Mouse (Mus musculus) stomach, embryonic 16.5 days (tissue): Measurements from ENCODE around the gene Hhat. TPM values are rescaled to one million over a fixed set of nuclear protein-coding genes. Genes with fewer than 3 reads are reported as not detected.

Source experiments
- ATAC-seq: fragments of 200-750 bp; cut with Nextera tagmentation; 2 replicates; pipeline ENCODE4 v1.8.0; 2017; ENCODE audit warnings: moderate number of reproducible peaks, moderate TSS enrichment; ENCODE audit not compliant: insufficient read depth, low FRiP score
- H3K27ac ChIP-seq: fragments of 300-500 bp; sonication (generic); 2 replicates; pipeline ENCODE4 v1.5.1; 2014; ENCODE audit warnings: low read length
- H3K27me3 ChIP-seq: fragments of 300-500 bp; sonication (generic); 2 replicates; pipeline ENCODE4 v1.6.1; 2014; ENCODE audit warnings: low read length, control low read depth, mixed read lengths; ENCODE audit not compliant: control insufficient read depth, insufficient read depth
- H3K36me3 ChIP-seq: fragments of 300-500 bp; sonication (generic); 2 replicates; pipeline ENCODE4 v1.6.1; 2014; ENCODE audit warnings: low read length; ENCODE audit not compliant: control insufficient read depth, insufficient read depth
- H3K4me1 ChIP-seq: fragments of 300-500 bp; sonication (generic); 2 replicates; pipeline ENCODE4 v1.6.1; 2014; ENCODE audit warnings: low read length, control low read depth, mixed read lengths; ENCODE audit not compliant: control insufficient read depth, insufficient read depth
- H3K4me2 ChIP-seq: fragments of 300-500 bp; sonication (generic); 2 replicates; pipeline ENCODE4 v1.6.1; 2014; ENCODE audit warnings: low read depth, low read length, mixed read lengths
- H3K4me3 ChIP-seq: fragments of 300-500 bp; sonication (generic); replicated peaks from 2 replicates; pipeline ENCODE4 v1.5.1; 2014; ENCODE audit warnings: mild to moderate bottlenecking, low read length
- H3K9ac ChIP-seq: fragments of 300-500 bp; sonication (generic); 2 replicates; pipeline ENCODE4 v1.6.1; 2014; ENCODE audit warnings: low read length
- H3K9me3 ChIP-seq: fragments of 300-500 bp; sonication (generic); replicated peaks from 2 replicates; pipeline ENCODE4 v1.6.1; 2016; ENCODE audit warnings: low read length, control low read depth; ENCODE audit not compliant: control insufficient read depth
- WGBS: fragments of 180-500 bp; shearing (Covaris S2); extraction: QIAGEN DNeasy Blood & Tissue Kit; methylation state at CpG from one replicate; pipeline ENCODE4 v1.1.7; 2014; 5-methylcytosine and 5-hydroxymethylcytosine counted together
- polyA plus RNA-seq: library from polyadenylated mRNA; unstranded; fragments of >200 nt; fragmentation: Nextera tagmentation; extraction: Ambion mirVana; gene quantifications from 2 replicates; pipeline ENCODE4 v1.2.1, GENCODE M21; 2015

The Hhat gene
- polyA plus RNA-seq, 1 experiment from 2014 or later = 8.9 TPM

GRCm38 (mm10) chr1:192457526-192458206, 313.4 kb downstream of the Hhat start:
- Histone ChIP-seq H3K4me3 (no peak overlapping the region), H3K27me3 (no peaks in the 10 kb centered on the region), H3K27ac (no peak overlapping the region), H3K36me3 (no peaks in the 10 kb centered on the region), H3K4me2 (no peak overlapping the region), H3K9me3 (no peaks in the 10 kb centered on the region), H3K9ac (no peak overlapping the region), H3K4me1 (no peaks in the 10 kb centered on the region)
- WGBS = 74% methylated on average over 6 of the region's 6 CpGs
- ATAC-seq = no peak

- Histone ChIP-seq H3K9me3 (no peaks in the 10 kb centered on the region), H3K36me3 (no peaks in the 10 kb centered on the region), H3K9ac (no peak overlapping the region), H3K27ac (no peak overlapping the region), H3K27me3 (no peaks in the 10 kb centered on the region), H3K4me3 (no peak overlapping the region), H3K4me2 (no peak overlapping the region), H3K4me1 (no peaks in the 10 kb centered on the region)
- WGBS = 37% methylated on average over 3 of the region's 3 CpGs
- no peak for ATAC-seq
These were observed 314.0 kb downstream of the Hhat start for GRCm38 (mm10) chr1:192457037-192457436.

GRCm38 (mm10) chr1:192454981-192455380, 316.0 kb downstream of the Hhat start:
- Histone ChIP-seq H3K9ac (no peak overlapping the region), H3K4me1 (no peaks in the 10 kb centered on the region), H3K36me3 (no peaks in the 10 kb centered on the region), H3K9me3 (no peaks in the 10 kb centered on the region), H3K27me3 (no peaks in the 10 kb centered on the region), H3K4me3 (no peak overlapping the region), H3K27ac (no peak overlapping the region), H3K4me2 (no peak overlapping the region)
- WGBS = 62% methylated on average over 4 of the region's 4 CpGs
- no peak for ATAC-seq

GRCm38 (mm10) chr1:192454501-192454900, 316.5 kb downstream of the Hhat start:
- no peak overlapping the region for H3K4me3 ChIP-seq
- no peak overlapping the region for H3K4me2 ChIP-seq
- no peaks in the 10 kb centered on the region for H3K27me3 ChIP-seq
- no peaks in the 10 kb centered on the region for H3K36me3 ChIP-seq
- H3K27ac ChIP-seq = no peak overlapping the region
- no peaks in the 10 kb centered on the region for H3K9me3 ChIP-seq
- no peak for ATAC-seq
- 61% methylated on average over 1 of the region's 1 CpGs for WGBS
- H3K9ac ChIP-seq = no peak overlapping the region
- peaks cover 3% of the 10 kb centered on the region; the same call in 1 of the 2 replicates for H3K4me1 ChIP-seq

GRCm38 (mm10) chr1:192451722-192452121, 319.3 kb downstream of the Hhat start:
- ATAC-seq = no peak
- H3K9me3 ChIP-seq = no peaks in the 10 kb centered on the region
- 56% methylated on average over 4 of the region's 4 CpGs for WGBS

GRCm38 (mm10) chr1:192450425-192450824, 320.6 kb downstream of the Hhat start:
- Histone ChIP-seq H3K4me1 (peaks cover 4% of the 10 kb centered on the region; the same call in 1 of the 2 replicates), H3K36me3 (no peaks in the 10 kb centered on the region), H3K9me3 (no peaks in the 10 kb centered on the region), H3K4me2 (no peak overlapping the region), H3K27me3 (no peaks in the 10 kb centered on the region), H3K27ac (no peak overlapping the region), H3K4me3 (no peak overlapping the region), H3K9ac (no peak overlapping the region)
- no peak for ATAC-seq

More at GRCm38 (mm10) chr1:192451722-192452121, 319.3 kb downstream of the Hhat start:
- no peaks in the 10 kb centered on the region for H3K36me3 ChIP-seq
- no peak overlapping the region for H3K9ac ChIP-seq
- no peak overlapping the region for H3K4me2 ChIP-seq
- H3K27ac ChIP-seq = no peak overlapping the region
- H3K4me1 ChIP-seq = peaks cover 4% of the 10 kb centered on the region; the same call in 1 of the 2 replicates
- H3K27me3 ChIP-seq = no peaks in the 10 kb centered on the region
- no peak overlapping the region for H3K4me3 ChIP-seq

GRCm38 (mm10) chr1:192449572-192450351, 321.3 kb downstream of the Hhat start:
- H3K27me3 ChIP-seq = no peaks in the 10 kb centered on the region
- peaks cover 9% of the 10 kb centered on the region; the same call in 1 of the 2 replicates for H3K4me1 ChIP-seq
- WGBS = 61% methylated on average over 4 of the region's 4 CpGs
- H3K4me2 ChIP-seq = no peak overlapping the region
- no peak overlapping the region for H3K4me3 ChIP-seq
- no peak overlapping the region for H3K9ac ChIP-seq
- H3K27ac ChIP-seq = peak overlapping the region; percentile 54
- peak; percentile 22; the same call in 1 of the 2 replicates for ATAC-seq
- H3K9me3 ChIP-seq = no peaks in the 10 kb centered on the region
- H3K36me3 ChIP-seq = no peaks in the 10 kb centered on the region

- H3K4me3 ChIP-seq = no peak overlapping the region
- H3K9me3 ChIP-seq = no peaks in the 10 kb centered on the region
- no peaks in the 10 kb centered on the region for H3K36me3 ChIP-seq
- no peak overlapping the region for H3K9ac ChIP-seq
- H3K27me3 ChIP-seq = no peaks in the 10 kb centered on the region
- 57% methylated on average over 1 of the region's 1 CpGs for WGBS
- H3K4me1 ChIP-seq = peaks cover 14% of the 10 kb centered on the region; the same call in 1 of the 2 replicates
- ATAC-seq = no peak
- no peak overlapping the region for H3K4me2 ChIP-seq
- 0 out of 2 replicates have a peak overlapping the region, but pooled peaks have one; percentile 50 for H3K27ac ChIP-seq
These were observed 322.5 kb downstream of the Hhat start for GRCm38 (mm10) chr1:192448512-192448911.

- H3K27me3 ChIP-seq = no peaks in the 10 kb centered on the region
- no peak overlapping the region for H3K9ac ChIP-seq
- 66% methylated on average over 2 of the region's 2 CpGs for whole genome bisulfite sequencing
- no peak for ATAC-seq
- no peaks in the 10 kb centered on the region for H3K9me3 ChIP-seq
- H3K27ac ChIP-seq = no peak overlapping the region
- no peaks in the 10 kb centered on the region for H3K36me3 ChIP-seq
- H3K4me3 ChIP-seq = no peak overlapping the region
- no peak overlapping the region for H3K4me2 ChIP-seq
- peaks cover 14% of the 10 kb centered on the region; the same call in 1 of the 2 replicates for H3K4me1 ChIP-seq
These were observed 323.4 kb downstream of the Hhat start for GRCm38 (mm10) chr1:192447666-192448065.
